Mouse (Mus musculus) thymus, postnatal 0 days (tissue): ENCODE measurements around the gene Trpm6. TPM values are rescaled to one million over a fixed set of nuclear protein-coding genes. Genes with fewer than 3 reads are reported as not detected.

Source experiments
- DNase-seq: peaks from one replicate; pipeline ENCODE4 v3.0.0-alpha.2; 2015; ENCODE audit warnings: low spot score
- polyA plus RNA-seq: library from polyadenylated mRNA; unstranded; fragments of >200 nt; fragmentation: Nextera tagmentation; extraction: Ambion mirVana; gene quantifications from 2 replicates; pipeline ENCODE4 v1.2.1, GENCODE M21; 2015

The Trpm6 gene
- 0.14 TPM in 2 replicates for polyA plus RNA-seq

DNA sequence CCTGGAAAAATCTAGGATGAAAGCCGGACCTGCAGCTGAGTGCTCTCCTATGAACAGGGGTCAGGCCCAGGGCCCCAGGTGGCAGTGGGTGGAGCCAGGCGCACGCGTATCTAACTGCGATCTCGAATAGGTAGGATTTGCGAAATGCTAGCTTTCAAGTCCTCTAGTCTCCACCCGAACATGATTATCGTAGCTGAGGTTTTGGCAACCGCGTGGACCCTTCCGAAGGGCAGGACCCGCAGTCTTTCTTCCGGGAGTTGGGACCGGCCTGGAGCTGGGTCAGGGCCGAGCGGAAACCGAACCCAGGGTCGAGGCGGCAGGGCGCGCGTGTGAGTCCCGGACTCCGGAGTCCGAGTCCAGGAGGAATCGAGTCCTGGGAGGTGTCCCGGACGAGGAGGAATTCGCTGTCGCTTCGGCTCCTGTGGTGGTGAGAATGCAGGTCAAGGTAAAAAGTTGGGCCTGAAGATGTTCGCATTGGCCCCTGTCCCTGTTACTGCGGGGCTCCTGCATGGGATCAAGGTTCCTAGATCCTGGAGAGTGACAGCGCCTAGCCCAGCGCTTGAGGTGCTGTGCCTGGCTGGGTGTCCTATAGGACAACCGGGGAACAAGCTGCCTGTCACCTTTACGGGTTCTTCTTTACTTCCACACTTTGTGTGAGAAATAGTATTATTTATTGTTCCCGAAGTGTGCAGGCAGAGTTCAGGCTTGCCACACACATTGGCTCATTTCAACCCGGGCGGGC is at the start of gene Trpm6:
Trpm6 (plus strand) TSS at position 386 of the 742 bp plus-strand sequence.
- no peak for DNase-seq

DNA sequence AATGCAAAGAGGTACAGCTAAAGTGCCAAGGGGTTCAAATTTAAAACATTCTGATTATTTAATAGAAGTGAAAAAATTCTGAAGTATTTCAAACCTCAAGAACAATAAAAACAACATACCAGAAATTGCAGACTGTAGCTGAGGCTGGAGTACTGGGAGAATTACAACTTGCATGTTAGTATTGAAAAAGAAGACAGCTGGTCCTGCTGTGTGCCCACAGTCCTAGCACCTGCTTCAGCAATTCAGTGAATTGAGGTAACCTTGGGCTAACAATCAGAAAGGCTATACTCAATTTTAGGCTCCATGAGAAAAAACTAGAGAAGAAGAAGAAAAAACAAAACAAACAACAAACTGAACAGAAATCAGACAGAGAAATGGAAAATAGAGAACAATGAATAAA is 41.7 kb upstream of the Trpm6 start:
- DNase-seq: no peak

DNA sequence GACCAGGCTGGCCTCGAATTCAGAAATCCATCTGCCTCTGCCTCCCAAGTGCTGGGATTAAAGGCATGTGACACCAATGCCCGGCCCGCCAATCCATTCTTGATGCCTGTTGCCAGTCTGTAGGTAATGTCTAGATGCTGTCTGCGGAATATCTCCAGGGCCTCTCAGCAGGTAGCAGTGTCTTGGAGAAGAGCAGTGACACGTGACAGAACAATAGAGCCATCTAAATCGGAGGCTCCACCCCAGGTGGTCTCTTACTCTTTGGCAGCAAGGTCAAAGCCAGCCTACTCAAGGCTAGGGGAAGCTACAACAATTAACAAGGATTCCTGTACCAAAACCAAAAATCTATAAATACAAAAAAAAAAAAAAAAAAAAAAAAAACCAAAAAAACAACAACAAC is 38.9 kb upstream of the Trpm6 start:
- no peak for DNase-seq

DNA sequence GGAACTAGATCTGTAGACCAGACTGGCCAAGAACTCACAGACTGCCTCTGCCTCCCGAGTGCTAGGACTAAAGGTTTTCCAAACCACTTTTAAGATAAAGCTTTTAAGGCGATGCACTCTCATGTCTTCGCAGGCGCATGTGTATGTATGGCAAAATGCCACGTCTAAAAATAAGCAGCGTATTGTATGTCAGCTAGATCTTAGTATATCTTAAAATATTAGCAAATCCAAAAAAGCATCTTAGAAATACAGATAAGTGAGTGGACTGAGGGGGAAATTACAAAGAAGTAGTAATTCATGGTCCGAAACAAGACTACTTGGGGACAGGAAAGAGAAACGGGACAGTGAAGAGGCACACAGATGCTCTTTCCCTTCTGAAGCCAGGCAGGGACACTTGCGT is 38.2 kb upstream of the Trpm6 start:
- DNase-seq: no peak

GRCm38 (mm10) chr19:18712153-18712865 is 37.5 kb upstream of the Trpm6 start:
- DNase-seq: peak; percentile 32

GRCm38 (mm10) chr19:18712866-18713300 is 36.9 kb upstream of the Trpm6 start, which contains the start of gene D030056L22Rik:
D030056L22Rik (plus strand) TSS chr19:18713193.
- peak; percentile 99 for DNase-seq

GRCm38 (mm10) chr19:18713357-18713756 is 36.4 kb upstream of the Trpm6 start:
- DNase-seq: peak; percentile 49

DNA sequence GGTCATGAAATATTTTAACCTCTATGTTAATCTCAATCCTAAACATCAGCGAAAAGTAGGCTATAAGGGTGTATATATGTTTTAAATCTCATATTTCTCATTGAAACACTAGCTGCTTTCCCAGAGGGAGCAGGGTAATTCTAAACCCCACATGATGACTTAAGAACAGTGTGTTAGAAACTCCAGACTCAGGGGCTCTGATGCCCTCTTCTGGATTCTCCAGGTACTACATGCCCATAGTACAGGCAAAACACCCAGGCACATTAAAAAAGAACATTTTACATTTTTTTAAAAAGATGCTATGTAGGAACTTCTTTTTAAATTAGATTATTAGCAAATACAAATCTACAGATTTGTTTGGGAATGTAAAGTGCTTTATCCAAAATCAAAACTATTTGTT is 33.4 kb upstream of the Trpm6 start:
- DNase-seq: peak; percentile 73

DNA sequence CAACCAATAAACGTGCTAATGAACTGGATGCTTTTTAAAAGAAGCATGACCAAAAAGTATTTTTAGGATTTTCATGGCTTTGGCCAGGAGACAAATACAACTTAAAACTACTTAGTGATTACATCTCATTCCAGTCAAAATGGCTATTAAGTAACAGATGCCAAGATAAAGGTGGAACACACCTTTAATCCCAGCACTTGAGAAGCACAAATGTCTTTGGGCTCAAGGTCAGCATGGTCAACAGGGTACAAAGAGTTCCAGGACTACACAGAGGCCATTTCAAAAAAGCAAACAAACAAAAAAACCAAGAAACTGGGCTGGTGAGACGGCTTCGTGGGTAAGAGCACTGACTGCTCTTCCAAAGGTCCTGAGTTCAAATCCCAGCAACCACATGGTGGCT is 29.4 kb upstream of the Trpm6 start:
- DNase-seq: no peak

GRCm38 (mm10) chr19:18725186-18725585 is 24.6 kb upstream of the Trpm6 start:
- no peak for DNase-seq

DNA sequence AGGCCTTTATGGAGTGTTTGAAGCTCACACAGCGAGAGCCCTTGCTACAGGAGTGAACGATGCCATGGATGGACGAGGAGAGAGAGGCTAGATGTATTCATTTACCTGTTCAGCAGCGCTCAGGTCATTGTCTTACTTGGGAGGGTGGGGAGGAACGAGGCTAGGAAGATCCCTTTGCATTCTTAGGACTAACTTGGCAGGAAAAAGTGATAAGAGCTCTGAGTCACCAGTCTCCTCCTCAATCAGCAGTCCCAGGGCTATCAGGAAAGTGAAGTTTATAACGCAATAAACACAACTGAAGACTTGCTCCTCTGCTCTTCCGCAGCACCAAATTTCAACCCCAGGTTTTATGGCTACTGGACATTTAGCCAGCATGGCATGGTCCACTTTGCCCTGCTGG is 19.5 kb upstream of the Trpm6 start:
- DNase-seq: no peak

GRCm38 (mm10) chr19:18731077-18731476 is 18.7 kb upstream of the Trpm6 start:
- DNase-seq: no peak

DNA sequence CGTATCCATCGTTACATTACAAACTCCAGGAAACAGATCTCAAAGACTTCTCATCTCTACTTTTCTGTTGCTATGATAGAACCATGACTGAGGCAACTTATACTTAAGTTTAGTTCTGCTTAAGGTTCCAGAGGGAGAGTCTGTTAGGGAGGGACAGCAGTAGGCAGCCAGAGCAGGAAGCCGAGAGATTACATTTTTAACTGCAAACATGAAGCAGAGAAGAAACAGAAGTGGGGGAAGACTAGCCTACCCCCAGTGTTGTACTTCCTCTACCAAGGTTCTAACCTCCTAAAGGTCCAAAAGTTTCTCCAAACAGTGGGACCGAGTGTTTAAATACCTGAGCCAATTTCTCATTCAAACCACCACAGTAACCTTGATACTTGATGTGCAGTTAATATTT is 13.9 kb upstream of the Trpm6 start:
- DNase-seq: no peak

DNA sequence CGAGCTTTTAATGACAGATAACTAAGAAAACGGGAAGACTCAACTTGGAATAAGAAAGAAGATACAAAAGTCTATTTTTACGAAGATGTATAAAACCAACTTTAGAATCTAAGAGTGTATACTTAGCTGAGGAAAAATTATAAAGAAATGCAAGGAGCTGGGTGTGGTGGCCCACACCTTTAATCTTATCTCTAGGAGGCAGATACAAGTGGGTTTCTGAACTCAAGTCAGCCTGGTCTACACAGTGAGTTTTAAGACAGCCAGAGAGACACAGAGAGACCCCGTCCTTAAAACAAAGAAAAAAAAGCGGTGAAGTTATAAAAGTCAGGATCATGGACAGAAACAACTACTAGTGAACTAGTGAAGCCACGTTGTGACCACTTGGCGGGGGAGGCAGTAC is 10.6 kb upstream of the Trpm6 start:
- DNase-seq: no peak

GRCm38 (mm10) chr19:18743946-18744345 is 5.8 kb upstream of the Trpm6 start:
- DNase-seq: no peak

- no peak for DNase-seq
Observed at GRCm38 (mm10) chr19:18746576-18747340, 3.0 kb upstream of the Trpm6 start.

DNA sequence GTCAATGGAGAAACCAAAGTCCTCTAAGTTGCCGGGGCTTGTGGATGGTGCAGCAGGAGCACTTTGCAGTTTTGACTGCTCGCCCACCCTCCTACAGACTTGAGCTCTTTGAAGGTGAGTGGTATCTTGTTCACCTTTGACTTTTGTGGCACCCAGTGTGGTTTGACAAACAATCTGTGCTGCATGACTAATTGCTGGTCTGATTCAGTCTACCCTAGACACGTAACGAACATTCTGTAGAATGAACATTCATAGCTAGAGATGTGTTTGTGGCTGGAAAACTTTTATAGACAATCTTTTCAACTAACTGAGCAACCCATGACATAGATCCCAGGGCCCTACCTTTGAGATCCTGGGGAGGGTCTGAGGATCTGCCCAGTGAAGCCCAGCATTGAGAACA is 2.4 kb upstream of the Trpm6 start:
- DNase-seq: no peak

DNA sequence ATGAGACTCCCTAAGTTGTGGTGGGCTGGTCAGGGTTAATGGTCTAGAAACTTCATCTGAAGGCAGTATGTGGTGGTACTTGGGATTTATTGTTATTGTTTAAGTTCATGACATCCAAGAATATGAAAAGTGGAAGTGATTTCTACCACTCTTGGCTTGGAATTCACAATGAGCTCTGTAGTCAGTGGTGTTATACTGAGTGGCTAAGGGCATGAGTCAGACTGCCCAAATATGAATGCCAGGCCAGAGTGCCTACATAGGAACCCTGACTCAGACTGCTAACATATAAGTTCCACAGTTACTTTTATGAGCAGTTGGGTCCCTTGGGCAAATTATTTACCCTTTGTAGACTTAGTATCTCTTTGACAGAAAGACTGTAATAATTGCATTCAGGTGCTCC is 7.4 kb downstream of the Trpm6 start:
- DNase-seq: no peak

DNA sequence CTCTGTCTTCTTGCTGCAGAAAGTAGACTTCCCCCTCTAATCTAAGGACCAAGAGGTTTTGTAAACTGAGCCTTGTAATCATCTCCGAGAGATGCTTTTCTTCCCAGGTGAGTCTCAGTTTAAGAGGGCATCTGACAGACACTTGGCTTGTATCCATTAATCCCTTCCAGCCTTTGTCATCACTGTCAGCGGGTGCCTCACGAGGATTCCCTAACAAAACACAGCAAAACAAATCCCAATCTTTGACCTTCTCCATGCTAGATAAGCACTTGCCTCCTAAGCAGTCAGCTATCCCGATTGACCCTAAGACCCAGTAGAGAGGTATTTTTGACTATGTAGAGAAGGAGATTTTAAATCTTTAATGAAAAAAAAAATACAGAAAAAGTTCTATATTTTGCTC is 7.9 kb downstream of the Trpm6 start:
- no peak for DNase-seq

- DNase-seq: no peak
Observed at GRCm38 (mm10) chr19:18758269-18758668, 8.5 kb downstream of the Trpm6 start.

DNA sequence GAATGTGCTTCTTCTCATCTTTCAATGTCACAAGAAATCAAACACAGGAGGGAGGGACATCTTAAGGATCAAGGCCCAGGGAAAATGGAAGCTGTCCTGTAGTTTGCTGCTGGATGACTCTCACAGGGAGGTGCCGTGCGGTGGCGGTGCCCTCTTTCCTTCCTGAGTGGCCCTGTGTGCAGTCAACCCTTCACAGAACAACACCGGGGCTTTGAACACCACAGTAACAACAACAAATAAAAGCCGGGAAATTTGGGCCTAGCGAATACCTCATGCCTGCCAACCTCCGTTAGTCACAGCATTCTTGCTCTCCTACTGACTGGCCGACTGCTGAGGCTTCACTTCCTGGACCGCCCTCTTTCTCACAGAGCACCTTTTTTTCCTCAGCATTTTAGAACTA is 9.1 kb downstream of the Trpm6 start:
- DNase-seq: no peak

DNA sequence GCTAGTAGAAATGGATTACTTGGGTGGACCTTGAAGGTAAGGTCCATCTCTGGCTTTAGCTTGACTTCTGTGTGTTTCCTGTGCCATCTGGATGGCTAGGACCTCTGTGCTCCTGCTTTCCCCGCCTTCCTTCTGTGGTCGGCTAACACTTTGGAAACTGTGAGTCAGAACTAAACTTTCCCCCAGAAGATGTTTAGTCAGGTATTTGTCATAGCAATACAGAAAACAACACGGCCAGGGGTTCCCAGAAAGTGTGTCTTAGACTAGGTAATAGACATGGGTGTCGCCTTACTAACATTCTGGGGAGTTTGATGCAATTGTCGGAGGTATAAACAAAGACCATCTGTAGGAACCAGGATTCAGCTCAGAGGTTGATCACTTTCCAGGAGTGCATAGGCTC is 16.6 kb downstream of the Trpm6 start:
- no peak for DNase-seq
